Mouse (Mus musculus) monocyte, adult 2 months (primary cell): ENCODE measurements at regions not wholly inside any gene's neighbourhood (a gene's known extent, or its start where the extent isn't known, plus 50 kb on each side); places are given as distances from the start of the nearest gene placed in this dataset.

Experiments used
- DNase-seq, 2 experiments: peaks; one replicate each; pipeline ENCODE4 v3.0.0; 2022; ENCODE audit warnings: low spot score in 2 of 2, low read depth in 1 of 2

- DNase-seq, result no peak
Observed at GRCm38 (mm10) chr13:107599094-107599644, 445.1 kb upstream of the Smim15 start.

- no peak for DNase-seq
Observed at GRCm38 (mm10) chr13:107598391-107598790, 445.9 kb upstream of the Smim15 start.

- no peak for DNase-seq
Observed at GRCm38 (mm10) chr13:107597217-107597616, 447.0 kb upstream of the Smim15 start.

- no peak for DNase-seq
Observed at GRCm38 (mm10) chr13:107596183-107596582, 448.1 kb upstream of the Smim15 start.

- no peak for DNase-seq
Observed at GRCm38 (mm10) chr13:107588399-107589002, 455.7 kb upstream of the Smim15 start.

- DNase-seq, result no peak
Observed at GRCm38 (mm10) chr13:107587678-107588077, 456.6 kb upstream of the Smim15 start.

GRCm38 (mm10) chr13:107585936-107586335 lies 458.3 kb upstream of the Smim15 start:
- no peak for DNase-seq

- DNase-seq, result no peak
Observed at GRCm38 (mm10) chr13:107585353-107585752, 458.9 kb upstream of the Smim15 start.

- no peak for DNase-seq
Observed at GRCm38 (mm10) chr13:107578968-107579367, 465.3 kb upstream of the Smim15 start.

- no peak for DNase-seq
Observed at GRCm38 (mm10) chr13:107577809-107578208, 466.4 kb upstream of the Smim15 start.

- no peak for DNase-seq
Observed at GRCm38 (mm10) chr13:107577272-107577671, 467.0 kb upstream of the Smim15 start.

GRCm38 (mm10) chr13:107576701-107577100 lies 467.5 kb upstream of the Smim15 start:
- DNase-seq, result no peak

GRCm38 (mm10) chr13:107575025-107575424 lies 469.2 kb upstream of the Smim15 start:
- no peak for DNase-seq

- DNase-seq, result no peak
Observed at GRCm38 (mm10) chr13:107573499-107574355, 470.5 kb upstream of the Smim15 start.

GRCm38 (mm10) chr13:107571539-107571938 lies 472.7 kb upstream of the Smim15 start:
- DNase-seq, result no peak

GRCm38 (mm10) chr13:107569477-107569876 lies 474.8 kb upstream of the Smim15 start:
- DNase-seq, result no peak

GRCm38 (mm10) chr13:107568701-107569121 lies 475.5 kb upstream of the Smim15 start:
- no peak for DNase-seq

- no peak for DNase-seq
Observed at GRCm38 (mm10) chr13:107562463-107562862, 481.8 kb upstream of the Smim15 start.

GRCm38 (mm10) chr13:107561529-107561928 lies 482.7 kb upstream of the Smim15 start:
- no peak for DNase-seq

- no peak for DNase-seq
Observed at GRCm38 (mm10) chr13:107555958-107556357, 488.3 kb upstream of the Smim15 start.

GRCm38 (mm10) chr13:107554091-107554490 lies 490.2 kb upstream of the Smim15 start:
- DNase-seq, result no peak

- DNase-seq, result no peak
Observed at GRCm38 (mm10) chr13:107552165-107552564, 492.1 kb upstream of the Smim15 start.
